Mouse (Mus musculus): ENCODE results near the gene Taldo1. TPM values are rescaled to one million over a fixed set of nuclear protein-coding genes. Genes with fewer than 3 reads are reported as not detected.
A peak's percentile ranks its signal among the peaks of the same experiment; 100 is the strongest.

Gene Taldo1
- polyA plus RNA-seq, 1 experiment from 2014 or later, result 468 TPM

GRCm38 (mm10) chr7:141413331-141413730, 21.3 kb downstream of the Taldo1 start:
- Histone ChIP-seq H3K27ac (replicated peaks) (peak overlapping the region; percentile 70), H3K4me1 (replicated peaks; ENCODE audit: control insufficient read depth, insufficient read depth) (0 out of 2 replicates have a peak, but pooled peaks cover 3% of the 10 kb centered on the region), H3K9me3 (ENCODE audit: control insufficient read depth, low read length) (no peaks in the 10 kb centered on the region), H3K4me3 (ENCODE audit: low read depth, low read length) (peak overlapping the region; percentile 75), H3K36me3 (ENCODE audit: control insufficient read depth, insufficient read depth, low read length) (peaks cover 6% of the 10 kb centered on the region; the same call in 1 of the 2 replicates), H3K4me2 (replicated peaks; ENCODE audit: low read depth) (peak overlapping the region; percentile 63), H3K27me3 (ENCODE audit: control insufficient read depth, insufficient read depth, low read length) (no peaks in the 10 kb centered on the region), H3K9ac (ENCODE audit: low read length) (peak overlapping the region; percentile 83)
- ATAC-seq (ENCODE audit: low FRiP score, low TSS enrichment) (0 out of 2 replicates have a peak, but pooled peaks have one; percentile 1), DNase-seq (ENCODE audit: low spot score) (no peak)
- 4% methylated on average over 16 of the region's 16 CpGs for WGBS
- TF ChIP-seq CTCF (IDR thresholded peaks at IDR 0.05; ENCODE audit: low read depth), result no peak
- TF ChIP-seq EP300 (optimal IDR thresholded peaks at IDR 0.05), result no peak

GRCm38 (mm10) chr7:141413809-141414584, 22.0 kb downstream of the Taldo1 start, which contains the start of gene Gatd1:
Gene Gatd1, minus strand, starts transcription at chr7:141414136.
- peak; percentile 92 for ATAC-seq (ENCODE audit: low FRiP score, low TSS enrichment)
- H3K4me2 ChIP-seq (replicated peaks; ENCODE audit: low read depth), result peak within 1 kb of the TSS; percentile 67
- 1% methylated on average over 56 of the region's 56 CpGs for WGBS
- DNase-seq (ENCODE audit: low spot score), result peak; percentile 100
- peak within 1 kb of the TSS; percentile 83 for H3K9ac ChIP-seq (ENCODE audit: low read length)
- H3K4me3 ChIP-seq (ENCODE audit: low read depth, low read length), result peak within 1 kb of the TSS; percentile 75
- peaks cover 6% of the 10 kb centered on the region; the same call in 1 of the 2 replicates for H3K36me3 ChIP-seq (ENCODE audit: control insufficient read depth, insufficient read depth, low read length)
- TF ChIP-seq CTCF (IDR thresholded peaks at IDR 0.05; ENCODE audit: low read depth), result peak; percentile 47; the same call in 1 of the 2 replicates
- TF ChIP-seq EP300 (optimal IDR thresholded peaks at IDR 0.05), result no peak
- no peaks in the 10 kb centered on the region for H3K27me3 ChIP-seq (ENCODE audit: control insufficient read depth, insufficient read depth, low read length)
- H3K27ac ChIP-seq (replicated peaks), result peak within 1 kb of the TSS; percentile 78
- no peaks in the 10 kb centered on the region for H3K9me3 ChIP-seq (ENCODE audit: control insufficient read depth, low read length)
- 0 out of 2 replicates have a peak, but pooled peaks cover 3% of the 10 kb centered on the region for H3K4me1 ChIP-seq (replicated peaks; ENCODE audit: control insufficient read depth, insufficient read depth)

GRCm38 (mm10) chr7:141416144-141416841, 24.3 kb downstream of the Taldo1 start:
- Histone ChIP-seq H3K27ac (replicated peaks) (no peak overlapping the region), H3K9me3 (ENCODE audit: control insufficient read depth, low read length) (no peaks in the 10 kb centered on the region), H3K4me1 (replicated peaks; ENCODE audit: control insufficient read depth, insufficient read depth) (0 out of 2 replicates have a peak, but pooled peaks cover 3% of the 10 kb centered on the region), H3K27me3 (ENCODE audit: control insufficient read depth, insufficient read depth, low read length) (no peaks in the 10 kb centered on the region), H3K4me3 (ENCODE audit: low read depth, low read length) (no peak overlapping the region), H3K9ac (ENCODE audit: low read length) (no peak overlapping the region), H3K36me3 (ENCODE audit: control insufficient read depth, insufficient read depth, low read length) (no peaks in the 10 kb centered on the region; the same call in 1 of the 2 replicates), H3K4me2 (replicated peaks; ENCODE audit: low read depth) (no peak overlapping the region)
- WGBS, result 75% methylated on average over 6 of the region's 6 CpGs
- peak; percentile 43 for ATAC-seq (ENCODE audit: low FRiP score, low TSS enrichment)
- TF ChIP-seq EP300 (optimal IDR thresholded peaks at IDR 0.05) (no peak), CTCF (IDR thresholded peaks at IDR 0.05; ENCODE audit: low read depth) (no peak)
- no peak for DNase-seq (ENCODE audit: low spot score)

GRCm38 (mm10) chr7:141417731-141418681, 26.0 kb downstream of the Taldo1 start:
- no peak overlapping the region for H3K27ac ChIP-seq (replicated peaks)
- ATAC-seq (ENCODE audit: low FRiP score, low TSS enrichment), result no peak

GRCm38 (mm10) chr7:141418970-141419369, 27.0 kb downstream of the Taldo1 start:
- DNase-seq (ENCODE audit: low spot score) (peak; percentile 54), ATAC-seq (ENCODE audit: low FRiP score, low TSS enrichment) (no peak)
- no peak for TF ChIP-seq EP300 (optimal IDR thresholded peaks at IDR 0.05)
- no peak for TF ChIP-seq CTCF (IDR thresholded peaks at IDR 0.05; ENCODE audit: low read depth)
- 55% methylated on average over 7 of the region's 7 CpGs for WGBS
- no peaks in the 10 kb centered on the region for H3K36me3 ChIP-seq (ENCODE audit: control insufficient read depth, insufficient read depth, low read length)
- no peaks in the 10 kb centered on the region for H3K9me3 ChIP-seq (ENCODE audit: control insufficient read depth, low read length)
- no peaks in the 10 kb centered on the region for H3K4me1 ChIP-seq (replicated peaks; ENCODE audit: control insufficient read depth, insufficient read depth)
- H3K9ac ChIP-seq (ENCODE audit: low read length), result no peak overlapping the region
- no peak overlapping the region for H3K4me3 ChIP-seq (ENCODE audit: low read depth, low read length)
- no peak overlapping the region for H3K4me2 ChIP-seq (replicated peaks; ENCODE audit: low read depth)
- no peak overlapping the region for H3K27ac ChIP-seq (replicated peaks)
- H3K27me3 ChIP-seq (ENCODE audit: control insufficient read depth, insufficient read depth, low read length), result no peaks in the 10 kb centered on the region

More at GRCm38 (mm10) chr7:141417731-141418681, 26.0 kb downstream of the Taldo1 start:
- Histone ChIP-seq H3K4me3 (ENCODE audit: low read depth, low read length) (no peak overlapping the region), H3K27me3 (ENCODE audit: control insufficient read depth, insufficient read depth, low read length) (no peaks in the 10 kb centered on the region), H3K9me3 (ENCODE audit: control insufficient read depth, low read length) (no peaks in the 10 kb centered on the region), H3K4me2 (replicated peaks; ENCODE audit: low read depth) (no peak overlapping the region), H3K4me1 (replicated peaks; ENCODE audit: control insufficient read depth, insufficient read depth) (0 out of 2 replicates have a peak, but pooled peaks cover 3% of the 10 kb centered on the region), H3K9ac (ENCODE audit: low read length) (no peak overlapping the region), H3K36me3 (ENCODE audit: control insufficient read depth, insufficient read depth, low read length) (no peaks in the 10 kb centered on the region)
- 72% methylated on average over 8 of the region's 8 CpGs for WGBS
- DNase-seq (ENCODE audit: low spot score), result no peak
- TF ChIP-seq EP300 (optimal IDR thresholded peaks at IDR 0.05) (no peak), CTCF (IDR thresholded peaks at IDR 0.05; ENCODE audit: low read depth) (peak; percentile 49)

Measured in stomach, postnatal 0 days (tissue).